Mouse (Mus musculus): ENCODE data around the gene Qtrt1.
"Not testable (repeated sequence)": the region's sequence is repeated elsewhere in the genome, so short reads cannot be mapped to it uniquely, and the experiment has no call there.

- TF ChIP-seq GATA1, TAL1 (IDR thresholded peaks at IDR 0.05; ENCODE audit: low read length): not testable (repeated sequence)
Measured at GRCm38 (mm10) chr9:21464565-21464928, 52.9 kb downstream of the Qtrt1 start.

Measured in erythroblast, embryonic 14.5 days (primary cell).